Mouse (Mus musculus) frontal cortex, postnatal 10 days (tissue): ENCODE data around the gene Zbtb1.
"Not testable (repeated sequence)": the region's sequence is repeated elsewhere in the genome, so short reads cannot be mapped to it uniquely, and the experiment has no call there.

Experiments used
- DNase-seq, 2 experiments: peaks; one replicate each; pipeline ENCODE4 v3.0.0; 2022; ENCODE audit warnings: low spot score in 2 of 2, mixed read lengths in 1 of 2

Gene Zbtb1

DNA sequence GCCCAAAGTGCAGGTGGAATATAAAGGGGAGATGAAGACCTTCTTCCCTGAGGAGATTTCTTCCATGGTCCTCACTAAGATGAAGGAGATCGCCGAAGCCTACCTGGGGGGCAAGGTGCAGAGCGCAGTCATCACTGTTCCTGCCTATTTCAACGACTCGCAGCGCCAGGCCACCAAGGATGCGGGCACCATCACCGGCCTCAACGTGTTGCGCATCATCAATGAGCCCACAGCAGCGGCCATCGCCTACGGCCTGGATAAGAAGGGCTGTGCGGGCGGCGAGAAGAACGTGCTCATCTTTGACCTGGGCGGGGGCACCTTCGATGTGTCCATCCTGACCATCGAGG, 34.7 kb downstream of the Zbtb1 start:
- no peak for DNase-seq

DNA sequence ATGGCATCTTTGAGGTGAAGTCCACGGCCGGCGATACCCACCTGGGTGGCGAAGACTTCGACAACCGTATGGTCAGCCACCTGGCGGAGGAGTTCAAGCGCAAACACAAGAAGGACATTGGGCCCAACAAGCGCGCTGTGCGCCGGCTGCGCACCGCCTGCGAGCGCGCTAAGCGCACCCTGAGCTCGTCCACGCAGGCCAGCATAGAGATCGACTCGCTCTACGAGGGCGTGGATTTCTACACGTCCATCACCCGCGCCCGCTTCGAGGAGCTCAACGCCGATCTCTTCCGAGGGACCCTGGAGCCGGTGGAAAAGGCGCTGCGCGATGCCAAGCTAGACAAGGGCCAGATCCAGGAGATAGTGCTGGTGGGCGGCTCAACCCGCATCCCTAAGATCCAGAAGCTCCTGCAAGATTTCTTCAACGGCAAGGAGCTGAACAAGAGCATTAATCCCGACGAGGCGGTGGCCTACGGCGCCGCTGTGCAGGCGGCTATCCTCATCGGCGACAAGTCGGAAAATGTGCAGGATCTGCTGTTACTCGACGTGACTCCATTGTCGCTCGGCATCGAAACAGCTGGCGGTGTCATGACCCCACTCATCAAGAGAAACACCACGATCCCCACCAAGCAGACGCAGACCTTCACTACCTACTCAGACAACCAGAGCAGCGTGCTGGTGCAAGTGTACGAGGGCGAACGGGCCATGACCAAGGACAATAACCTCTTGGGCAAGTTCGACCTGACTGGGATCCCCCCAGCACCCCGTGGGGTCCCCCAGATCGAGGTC, 35.3 kb downstream of the Zbtb1 start:
- DNase-seq, result peak; percentile 35 to 41

DNA sequence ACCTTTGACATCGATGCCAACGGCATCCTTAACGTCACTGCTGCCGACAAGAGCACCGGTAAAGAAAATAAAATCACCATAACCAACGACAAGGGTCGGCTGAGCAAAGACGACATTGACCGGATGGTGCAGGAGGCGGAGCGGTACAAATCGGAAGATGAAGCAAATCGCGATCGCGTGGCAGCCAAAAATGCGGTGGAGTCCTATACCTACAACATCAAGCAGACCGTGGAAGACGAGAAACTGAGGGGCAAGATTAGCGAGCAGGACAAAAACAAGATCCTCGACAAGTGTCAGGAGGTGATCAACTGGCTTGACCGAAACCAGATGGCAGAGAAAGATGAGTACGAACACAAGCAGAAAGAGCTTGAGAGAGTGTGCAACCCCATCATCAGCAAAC, 35.9 kb downstream of the Zbtb1 start:
- DNase-seq, result no peak

DNA sequence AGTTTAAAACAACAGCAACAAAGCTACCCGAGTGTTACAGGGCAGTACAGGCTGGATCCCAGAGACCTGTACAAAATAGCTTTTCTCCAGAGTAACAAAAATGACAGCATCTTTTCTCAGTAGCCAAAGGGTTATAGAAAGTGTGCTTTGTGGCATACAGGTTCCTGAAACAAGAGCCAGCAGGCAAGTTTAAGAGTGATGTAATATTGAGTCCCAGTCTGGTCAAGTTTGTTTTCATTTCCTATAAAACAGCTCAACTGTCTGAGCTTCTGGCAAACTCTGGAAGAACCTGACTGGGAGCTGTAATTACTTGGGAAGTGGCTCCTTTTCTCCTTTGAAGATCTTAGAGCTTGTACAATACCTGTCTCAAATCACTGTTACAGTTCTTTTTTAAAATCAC, 37.1 kb downstream of the Zbtb1 start:
- no peak for DNase-seq

DNA sequence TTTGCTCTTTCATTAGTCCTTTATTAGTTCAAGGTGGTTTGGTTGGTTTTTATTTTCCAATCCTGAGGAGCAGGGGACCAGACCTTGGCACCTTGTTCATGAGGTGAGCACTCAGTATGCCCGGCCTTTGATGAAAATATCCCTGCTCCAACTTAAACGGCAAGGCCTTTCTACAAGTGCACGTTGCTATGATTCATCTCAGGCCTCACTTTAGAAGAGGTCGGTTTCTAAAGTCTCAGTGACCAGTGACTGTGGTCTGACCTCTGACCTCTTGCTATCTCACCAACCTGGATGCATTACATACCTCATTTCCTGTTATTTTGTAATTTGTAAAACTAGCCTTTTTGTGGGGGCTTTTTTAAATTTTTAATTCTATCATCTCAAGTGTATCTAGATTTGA, 39.1 kb downstream of the Zbtb1 start:
- no peak for DNase-seq

DNA sequence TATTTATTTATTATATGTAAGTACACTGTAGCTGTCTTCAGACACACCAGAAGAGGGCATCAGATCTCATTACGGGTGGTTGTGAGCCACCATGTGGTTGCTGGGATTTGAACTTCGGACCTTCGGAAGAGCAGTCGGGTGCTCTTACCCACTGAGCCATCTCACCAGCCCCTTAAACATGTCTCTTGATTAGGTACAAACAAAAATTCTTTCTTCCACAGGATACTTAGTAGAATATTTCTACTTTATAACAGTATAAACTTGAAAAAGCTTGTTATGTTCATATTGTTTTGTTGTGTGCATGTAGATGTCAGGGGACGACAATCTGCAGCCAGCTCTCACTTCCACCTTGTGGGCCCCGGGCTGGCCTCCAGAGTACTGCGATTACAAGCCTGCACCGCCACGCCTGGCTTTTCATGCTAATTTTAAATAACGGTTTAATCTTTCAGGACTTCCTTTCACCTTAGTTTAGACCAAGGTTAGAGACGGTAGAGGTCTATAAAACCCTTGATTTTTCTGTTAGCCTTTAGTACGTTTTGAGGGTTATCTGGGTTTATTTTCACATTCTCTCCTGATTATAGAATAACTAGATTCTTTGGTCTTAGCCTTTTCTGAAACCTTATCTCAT, 45.4 kb downstream of the Zbtb1 start:
- no peak for DNase-seq

DNA sequence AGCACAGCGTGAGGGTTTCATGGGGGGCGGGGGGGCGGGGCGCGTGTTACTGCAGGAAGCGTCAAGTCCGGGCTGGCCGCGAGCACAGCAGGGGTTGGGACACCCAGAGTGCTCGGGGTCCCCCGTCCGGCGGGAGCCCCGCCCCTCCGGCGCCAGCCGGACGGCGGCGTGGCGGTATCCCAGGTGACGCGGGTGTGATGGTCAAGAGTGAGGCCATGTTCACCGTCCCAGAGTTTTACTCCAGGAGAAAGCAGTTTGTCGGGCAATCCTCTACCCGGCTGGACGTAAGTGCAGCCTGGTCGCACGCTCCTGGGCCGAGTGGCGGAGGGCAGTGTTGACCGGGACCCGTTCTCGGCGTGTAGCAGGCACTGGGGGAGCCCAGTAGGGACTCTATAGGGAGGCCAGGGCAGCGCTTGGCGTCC, 47.4 kb downstream of the Zbtb1 start, which contains the start of gene Ppp1r36:
Gene Ppp1r36, plus strand, starts transcription at position 106 of the 422 bp plus-strand sequence.
- DNase-seq, result no peak

DNA sequence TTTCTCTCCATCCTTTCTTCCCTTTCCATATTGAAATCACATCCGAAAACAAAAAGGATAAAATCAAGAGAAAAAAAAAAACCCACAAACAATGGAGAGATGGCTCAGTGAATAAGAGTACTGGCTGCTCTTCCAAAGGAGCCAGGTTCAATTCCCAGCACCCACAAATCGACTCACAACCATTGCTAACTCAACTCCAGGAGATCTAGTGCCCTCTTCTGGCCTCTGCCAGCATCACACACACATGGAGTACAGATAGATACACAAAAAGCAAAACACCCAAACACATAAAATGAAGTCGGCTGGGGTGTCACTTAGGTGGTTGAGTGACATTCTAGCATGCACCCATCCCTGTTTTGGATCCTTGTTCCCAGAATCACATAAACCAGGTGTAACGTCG, 48.3 kb downstream of the Zbtb1 start:
- no peak for DNase-seq

DNA sequence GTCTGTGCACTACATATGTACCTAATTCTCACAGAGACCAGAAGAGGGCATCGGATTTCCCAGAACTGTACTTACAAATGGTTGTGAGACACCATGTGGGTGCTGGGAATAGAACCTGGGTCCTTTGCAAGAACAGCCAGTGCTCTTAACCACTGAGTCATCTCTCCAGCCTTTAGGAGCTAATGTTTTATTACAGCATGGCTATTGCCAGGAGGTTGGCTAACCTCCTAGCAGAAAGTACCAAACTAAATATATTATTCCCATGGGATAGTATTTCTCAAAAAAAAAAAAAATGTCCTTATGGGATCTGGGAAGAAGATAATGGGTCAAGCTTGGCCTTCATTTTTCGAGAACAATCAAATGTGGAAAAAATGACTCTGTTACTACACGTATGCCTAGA, 55.2 kb downstream of the Zbtb1 start:
- no peak for DNase-seq

DNA sequence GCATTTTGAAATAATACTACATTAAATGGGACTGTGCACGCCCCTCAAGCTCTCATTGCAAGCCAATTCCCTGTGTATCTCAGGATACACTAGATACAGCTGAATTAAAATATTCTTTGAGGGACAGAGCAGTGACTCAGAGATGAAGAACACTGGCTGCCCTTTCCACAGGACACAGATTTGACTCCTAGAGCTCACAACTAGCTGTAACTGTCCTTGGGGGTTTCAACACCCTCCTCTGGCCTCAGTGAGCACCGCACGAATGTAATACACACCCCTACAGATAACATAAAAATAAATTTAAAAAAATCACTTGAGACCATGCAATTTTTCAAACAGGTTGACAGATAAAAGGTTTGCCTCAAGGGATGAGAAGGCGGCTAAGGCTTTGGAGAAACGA, 57.5 kb downstream of the Zbtb1 start:
- DNase-seq, result no peak

DNA sequence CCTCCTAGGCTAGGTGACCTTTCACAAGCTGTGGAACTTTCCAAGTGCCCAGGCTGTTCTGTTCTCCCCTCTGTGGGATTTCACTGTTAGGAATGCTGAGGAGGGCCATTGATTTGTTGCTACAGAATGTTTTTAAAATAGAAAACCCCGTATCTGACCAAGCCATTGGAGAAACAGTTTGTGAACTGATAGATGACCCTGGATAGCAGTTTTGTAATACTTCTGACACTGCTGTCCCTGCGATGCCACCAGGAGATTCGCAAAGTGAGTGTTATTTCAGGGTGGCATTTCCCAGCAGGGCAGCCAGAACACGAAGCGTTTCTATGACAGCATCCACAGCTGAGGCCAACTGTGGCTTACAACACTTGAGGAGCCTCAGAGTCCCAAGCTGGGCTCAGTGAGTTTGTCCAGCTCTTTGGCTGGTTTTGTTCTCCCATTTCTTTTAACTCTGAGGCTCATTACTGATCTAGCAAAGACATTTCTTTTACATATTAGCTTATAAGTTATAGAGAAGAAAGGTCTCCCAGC, 60.9 kb downstream of the Zbtb1 start:
- DNase-seq, result no peak

DNA sequence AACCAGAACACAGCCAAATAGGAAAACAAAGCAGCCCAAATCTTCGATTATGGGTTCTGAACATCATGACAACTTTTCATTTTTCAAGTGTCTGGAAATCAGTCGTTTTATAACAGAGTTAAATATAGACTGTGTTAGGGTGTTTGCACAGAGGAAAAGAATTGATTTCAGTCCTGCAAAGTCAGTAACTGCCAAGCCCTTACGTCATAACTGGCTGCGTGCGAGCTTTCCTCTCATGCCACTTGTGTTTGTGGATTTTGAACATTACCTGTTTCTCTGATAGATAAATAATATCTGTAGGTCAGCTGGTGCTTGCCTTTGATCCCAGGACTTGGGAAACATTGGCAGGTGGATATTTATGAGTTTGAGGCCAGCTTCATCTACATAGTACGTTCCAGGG, 61.4 kb downstream of the Zbtb1 start:
- DNase-seq, result no peak

DNA sequence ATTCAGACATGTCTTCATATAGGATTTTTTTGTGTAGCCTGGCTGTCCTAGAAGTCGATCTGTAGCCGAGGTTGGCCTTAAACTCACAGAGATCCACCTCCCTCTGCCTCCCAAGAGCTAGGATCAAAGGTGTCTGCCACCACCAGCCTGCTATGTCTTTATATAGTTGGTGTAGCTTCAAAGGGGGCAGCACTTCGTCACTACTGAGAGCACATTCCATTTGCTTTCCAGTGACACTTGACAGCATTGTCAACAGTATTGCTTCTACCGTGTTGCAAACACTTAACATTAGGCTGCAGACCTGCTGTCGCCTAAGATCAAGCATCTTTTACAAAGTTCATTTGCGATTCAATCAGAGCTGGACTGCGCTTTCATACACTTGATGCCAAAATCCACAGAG, 64.0 kb downstream of the Zbtb1 start:
- no peak for DNase-seq

DNA sequence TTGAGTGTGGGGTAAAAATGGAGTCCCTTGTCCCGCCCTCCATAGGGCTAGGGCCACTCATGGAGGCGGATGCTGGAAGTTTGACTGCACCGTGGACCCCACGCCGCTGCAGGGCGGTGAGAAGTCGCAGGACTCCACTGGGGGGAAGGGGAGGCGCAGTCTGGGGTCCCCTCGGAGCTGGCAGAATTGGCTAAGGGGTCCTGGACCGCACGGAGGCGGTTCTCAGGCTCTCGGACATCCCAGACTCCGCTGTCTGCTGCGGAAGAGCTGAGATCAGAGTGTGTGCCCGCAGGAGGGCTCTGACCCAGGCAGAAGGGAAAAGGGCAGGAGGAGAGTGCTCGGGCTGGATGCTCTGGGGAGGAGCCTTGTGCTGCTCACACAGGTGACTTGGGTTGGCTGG, 65.0 kb downstream of the Zbtb1 start:
- no peak for DNase-seq

DNA sequence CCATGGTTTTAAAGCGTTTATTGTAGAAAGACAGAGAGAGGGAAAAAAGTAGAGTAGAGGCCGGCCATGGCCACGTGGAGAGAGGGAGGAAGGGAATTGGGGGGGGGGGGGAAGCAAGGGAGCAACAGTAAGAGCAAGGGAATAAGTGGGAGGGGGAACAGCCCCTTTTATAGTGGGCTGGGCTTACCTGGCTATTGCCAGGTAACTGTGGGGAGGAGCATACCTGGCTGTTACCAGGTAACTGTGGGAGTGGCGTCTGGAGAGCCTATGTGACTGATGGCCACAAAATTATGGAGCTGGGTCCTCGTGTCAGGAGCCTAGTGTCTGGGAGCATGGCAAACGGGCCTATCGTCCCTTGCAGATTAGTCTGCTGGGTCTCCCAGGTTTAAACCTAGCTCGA, 65.5 kb downstream of the Zbtb1 start:
- DNase-seq, result no peak

DNA sequence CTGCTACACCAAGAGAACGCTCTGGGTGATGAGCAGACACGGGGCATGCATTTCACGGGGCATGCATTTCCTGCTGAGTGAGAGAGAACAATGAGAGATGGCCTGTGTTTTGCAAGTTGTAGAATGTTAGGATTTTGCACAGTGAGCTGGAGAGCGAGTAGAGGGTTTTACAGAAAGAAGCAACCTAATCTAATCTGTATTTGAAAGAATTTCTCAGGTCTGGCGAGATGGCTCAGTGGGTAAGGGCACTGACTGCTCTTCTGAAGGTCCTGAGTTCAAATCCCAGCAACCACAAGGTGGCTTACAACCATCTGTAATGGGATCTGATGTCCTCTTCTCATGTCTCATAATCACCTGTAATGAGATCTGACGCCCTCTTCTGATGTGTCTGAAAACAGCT, 73.4 kb downstream of the Zbtb1 start:
- not testable (repeated sequence) for DNase-seq

DNA sequence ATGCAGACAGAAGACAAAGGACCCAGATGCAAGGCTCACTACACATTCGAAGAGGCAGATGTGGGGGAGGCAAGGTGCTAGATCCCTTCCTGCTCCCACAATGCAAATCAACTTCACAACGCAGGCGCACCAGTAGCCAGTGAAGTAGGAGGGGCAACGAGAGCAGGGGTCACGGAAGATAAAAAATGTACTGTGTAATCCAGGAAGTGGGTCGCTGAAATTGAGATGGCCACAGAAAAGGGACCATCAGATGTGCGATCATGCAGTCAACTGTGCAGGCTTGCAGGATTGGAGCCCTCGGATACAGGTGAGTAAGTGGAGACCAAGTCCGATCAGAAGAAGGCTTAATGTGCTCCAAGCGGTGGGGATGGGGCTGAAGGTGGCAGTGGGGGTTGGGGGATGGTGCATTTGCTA, 74.3 kb downstream of the Zbtb1 start:
- no peak for DNase-seq

DNA sequence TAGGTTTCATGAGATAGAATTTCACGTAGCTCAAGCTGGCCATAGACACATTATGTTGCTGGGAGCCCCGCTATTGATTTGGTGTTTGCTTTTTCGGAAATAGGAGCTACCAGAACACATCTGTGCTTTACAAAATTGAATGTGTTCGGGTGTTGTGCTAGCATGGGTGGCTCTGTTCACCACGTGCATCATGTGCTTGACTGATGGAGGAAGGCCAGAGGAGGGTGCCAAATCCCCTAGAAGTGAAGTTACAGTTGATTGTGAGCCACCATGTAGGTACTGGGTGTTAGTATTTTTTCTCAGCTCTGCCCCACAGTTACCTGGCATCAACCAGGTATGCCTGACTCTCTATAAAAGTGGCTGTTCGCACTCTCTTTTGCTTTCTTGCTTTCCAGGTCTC, 74.8 kb downstream of the Zbtb1 start:
- no peak for DNase-seq

DNA sequence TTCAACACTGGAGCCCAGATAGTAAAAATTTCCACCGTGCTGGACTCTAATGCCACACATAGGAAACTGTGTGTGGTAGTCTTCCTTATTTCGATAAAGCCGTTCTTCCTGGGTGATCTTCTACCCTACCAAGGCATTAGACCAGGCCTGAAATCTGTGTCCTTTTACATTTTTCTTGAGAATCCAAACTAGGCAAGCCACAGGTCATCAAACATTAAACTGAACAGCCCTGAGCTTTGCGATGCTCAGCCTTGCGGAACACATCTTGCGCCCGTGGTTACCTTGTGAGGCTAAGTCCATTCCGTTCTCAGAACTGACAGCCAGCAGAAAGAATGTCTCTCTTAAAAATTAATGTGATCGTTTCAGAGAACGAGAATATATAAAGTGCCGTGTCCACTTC, 76.1 kb downstream of the Zbtb1 start:
- DNase-seq, result no peak
